Mouse (Mus musculus) MEL (cell line): Measurements from ENCODE around the gene Hps6. TPM values are rescaled to one million over a fixed set of nuclear protein-coding genes. Genes with fewer than 3 reads are reported as not detected.

Source experiments
- DNase-seq: peaks from one replicate; pipeline ENCODE4 v3.0.0; 2011; ENCODE audit warnings: low read depth, low spot score
- H3K27ac ChIP-seq: 2 replicates; pipeline ENCODE4 v1.5.1; 2012; ENCODE audit warnings: low read depth, mild to moderate bottlenecking, control low read depth, low read length, moderate library complexity; ENCODE audit not compliant: control insufficient read depth
- H3K27me3 ChIP-seq, 2 experiments: fragments of 150-350 bp in 1 of 2; sonication (generic) in 1 of 2; 2 replicates each; pipeline ENCODE4 v1.6.1; 2012; ENCODE audit warnings: low read length in 2 of 2, mild to moderate bottlenecking in 2 of 2, improper control_type of control experiment in 1 of 2, moderate library complexity in 1 of 2; ENCODE audit not compliant: insufficient read depth in 2 of 2, control insufficient read depth in 1 of 2
- H3K36me3 ChIP-seq, 2 experiments: 2 replicates each; pipeline ENCODE4 v1.6.1; 2012 to 2014; ENCODE audit warnings: low read length in 2 of 2, improper control_type of control experiment in 1 of 2, inconsistent platforms in 1 of 2, mild to moderate bottlenecking in 1 of 2; ENCODE audit not compliant: insufficient read depth in 2 of 2, control insufficient read depth in 1 of 2
- H3K4me1 ChIP-seq, 2 experiments: fragments of 150-350 bp in 1 of 2; sonication (generic) in 1 of 2; 2 replicates each; pipeline ENCODE4 v1.6.1; 2012; ENCODE audit warnings: low read length in 2 of 2, improper control_type of control experiment in 1 of 2, mild to moderate bottlenecking in 1 of 2; ENCODE audit not compliant: insufficient read depth in 2 of 2, control insufficient read depth in 1 of 2
- H3K4me3 ChIP-seq, 2 experiments: fragments of 150-350 bp in 1 of 2; sonication (generic) in 1 of 2; 2 replicates each; pipeline ENCODE4 v1.5.1; 2012; ENCODE audit warnings: low read depth in 2 of 2, low read length in 2 of 2, mild to moderate bottlenecking in 2 of 2, moderate library complexity in 2 of 2, control low read depth in 1 of 2, improper control_type of control experiment in 1 of 2; ENCODE audit not compliant: control insufficient read depth in 1 of 2, insufficient read depth in 1 of 2
- H3K79me2 ChIP-seq: 2 replicates; pipeline ENCODE4 v1.6.1; 2012; ENCODE audit warnings: mild to moderate bottlenecking, low read length, moderate library complexity; ENCODE audit not compliant: control insufficient read depth, poor library complexity, insufficient read depth
- H3K9ac ChIP-seq: 2 replicates; pipeline ENCODE4 v1.6.1; 2012; ENCODE audit warnings: low read depth, mild to moderate bottlenecking, control low read depth, low read length, moderate library complexity; ENCODE audit not compliant: control insufficient read depth, poor library complexity, severe bottlenecking
- H3K9me3 ChIP-seq: fragments of 150-350 bp; sonication (generic); replicated peaks from 2 replicates; pipeline ENCODE4 v1.6.1; 2012; ENCODE audit warnings: mild to moderate bottlenecking, low read length, improper control_type of control experiment, moderate library complexity; ENCODE audit not compliant: insufficient read depth
- BHLHE40 ChIP-seq: IDR thresholded peaks from 2 replicates; pipeline ENCODE4 v1.6.1; 2012; ENCODE audit warnings: low read depth, mild to moderate bottlenecking, inconsistent platforms, low read length, improper control_type of control experiment, borderline replicate concordance
- CHD2 ChIP-seq: IDR thresholded peaks from 2 replicates; pipeline ENCODE4 v1.6.1; 2011; ENCODE audit warnings: low read length, improper control_type of control experiment
- CTCF ChIP-seq, 3 experiments: IDR thresholded peaks in 2 of 3; conservative IDR thresholded peaks in 1 of 3; 2 replicates each; pipeline ENCODE4 v1.5.1; 2011 to 2012; ENCODE audit warnings: low read length in 3 of 3, low read depth in 2 of 3, mild to moderate bottlenecking in 2 of 3, improper control_type of control experiment in 1 of 3, inconsistent platforms in 1 of 3, mixed read lengths in 1 of 3, moderate library complexity in 1 of 3; ENCODE audit not compliant: control insufficient read depth in 1 of 3, insufficient read depth in 1 of 3, poor library complexity in 1 of 3, severe bottlenecking in 1 of 3
- EP300 ChIP-seq, 2 experiments: IDR thresholded peaks; 2 replicates each; pipeline ENCODE4 v1.6.1; 2011; ENCODE audit warnings: improper control_type of control experiment in 2 of 2, low read length in 2 of 2, low read depth in 1 of 2, mild to moderate bottlenecking in 1 of 2
- HCFC1 ChIP-seq: IDR thresholded peaks from 2 replicates; pipeline ENCODE4 v1.6.1; 2012; ENCODE audit warnings: low read depth, mild to moderate bottlenecking, inconsistent platforms, low read length, improper control_type of control experiment, moderate library complexity
- MAX ChIP-seq: IDR thresholded peaks from 2 replicates; pipeline ENCODE4 v1.6.1; 2011; ENCODE audit warnings: low read length, improper control_type of control experiment
- MXI1 ChIP-seq: IDR thresholded peaks from 2 replicates; pipeline ENCODE4 v1.6.1; 2011; ENCODE audit warnings: mild to moderate bottlenecking, low read depth, low read length, improper control_type of control experiment
- NELFE ChIP-seq: IDR thresholded peaks from 2 replicates; pipeline ENCODE4 v1.6.1; 2011; ENCODE audit warnings: low read depth, low read length, improper control_type of control experiment
- POLR2A ChIP-seq, 2 experiments: IDR thresholded peaks; 2 replicates each; pipeline ENCODE4 v1.6.1; 2011 to 2012; ENCODE audit warnings: low read length in 2 of 2, mild to moderate bottlenecking in 2 of 2, control low read depth in 1 of 2, improper control_type of control experiment in 1 of 2, low read depth in 1 of 2, moderate library complexity in 1 of 2; ENCODE audit not compliant: control insufficient read depth in 1 of 2, insufficient read depth in 1 of 2, poor library complexity in 1 of 2
- POLR2AphosphoS2 ChIP-seq: IDR thresholded peaks from 2 replicates; pipeline ENCODE4 v1.6.1; 2011; ENCODE audit warnings: low read length, improper control_type of control experiment
- POLR2AphosphoS5 ChIP-seq: IDR thresholded peaks from 2 replicates; pipeline ENCODE4 v1.6.1; 2012; ENCODE audit warnings: low read depth, borderline replicate concordance, mild to moderate bottlenecking, inconsistent platforms, low read length, moderate library complexity, mixed read lengths
- RAD21 ChIP-seq: IDR thresholded peaks from 2 replicates; pipeline ENCODE4 v1.6.1; 2011; ENCODE audit warnings: mild to moderate bottlenecking, low read depth, low read length, improper control_type of control experiment
- SMC3 ChIP-seq: IDR thresholded peaks from 2 replicates; pipeline ENCODE4 v1.6.1; 2011; ENCODE audit warnings: low read depth, low read length, improper control_type of control experiment
- TAL1 ChIP-seq: IDR thresholded peaks from 2 replicates; pipeline ENCODE4 v1.6.1; 2012; ENCODE audit warnings: mild to moderate bottlenecking, inconsistent platforms, low read length, moderate library complexity, mixed read lengths
- USF2 ChIP-seq, 2 experiments: IDR thresholded peaks; 2 replicates each; pipeline ENCODE4 v1.6.1; 2011 to 2012; ENCODE audit warnings: improper control_type of control experiment in 2 of 2, low read length in 2 of 2, borderline replicate concordance in 1 of 2, inconsistent platforms in 1 of 2, low read depth in 1 of 2, mild to moderate bottlenecking in 1 of 2; ENCODE audit not compliant: insufficient read depth in 1 of 2
- ZNF384 ChIP-seq: IDR thresholded peaks from 2 replicates; pipeline ENCODE4 v1.6.1; 2012; ENCODE audit warnings: low read depth, mild to moderate bottlenecking, inconsistent platforms, low read length, improper control_type of control experiment
- polyA plus RNA-seq, 2 experiments: library from polyadenylated mRNA; stranded (reverse) in 1 of 2; unstranded in 1 of 2; fragments of >175 nt in 1 of 2; fragments of >200 nt in 1 of 2; gene quantifications; 2 replicates each; pipeline versions ENCODE4 v1.2.1 to v1.2.4; 2012; ENCODE audit warnings: low replicate concordance in 2 of 2, low read depth in 1 of 2; ENCODE audit not compliant: insufficient read length in 2 of 2, insufficient read depth in 1 of 2, missing spikeins in 1 of 2
- total RNA-seq: library from RNA; depleted of rRNA; stranded (reverse); fragments of 300-350 nt; gene quantifications from 2 replicates; pipeline ENCODE4 v1.2.3, GENCODE M21; 2012

The Hps6 gene
- total and polyA plus RNA-seq, 3 experiments, result 11.5 to 13.2 TPM; not detected in 1

GRCm38 (mm10) chr19:46002279-46002678 is 1.0 kb upstream of the Hps6 start:
- Histone ChIP-seq H3K9ac (no peak overlapping the region), H3K79me2 (peaks cover 27% of the 10 kb centered on the region), H3K27me3 (no peaks in the 10 kb centered on the region), H3K9me3 (no peaks in the 10 kb centered on the region), H3K27ac (no peak overlapping the region), H3K4me1 (peaks cover 4 to 19% of the 10 kb centered on the region in 2 experiments), H3K4me3 (no peak overlapping the region), H3K36me3 (peaks cover 0 to 14% of the 10 kb centered on the region in 2 experiments; a peak in 2 of 4 replicates)
- no peak for DNase-seq
- TF ChIP-seq USF2 (IDR thresholded peaks at IDR 0.05; ENCODE audit: borderline replicate concordance in 1 of 2, insufficient read depth in 1 of 2, low read depth in 1 of 2, low read length in 2 of 2) (no peak), MAX (0 out of 2 replicates have a peak, but pooled peaks have one; percentile 29)

GRCm38 (mm10) chr19:46004814-46005466 is 1.6 kb downstream of the Hps6 start:
- Histone ChIP-seq H3K36me3 (peaks cover 0 to 5% of the 10 kb centered on the region in 2 experiments; a peak in 1 of 4 replicates), H3K4me1 (peaks cover 4 to 15% of the 10 kb centered on the region in 2 experiments), H3K27me3 (no peaks in the 10 kb centered on the region), H3K4me3 (no peak overlapping the region), H3K9me3 (no peaks in the 10 kb centered on the region), H3K79me2 (peaks cover 22% of the 10 kb centered on the region), H3K27ac (no peak overlapping the region)
- DNase-seq, result no peak
- no peak for TF ChIP-seq USF2 (IDR thresholded peaks at IDR 0.05; ENCODE audit: borderline replicate concordance in 1 of 2, insufficient read depth in 1 of 2, low read depth in 1 of 2, low read length in 2 of 2)
- TF ChIP-seq, all 39 proteins: peak for 0
- no peak overlapping the region for H3K9ac ChIP-seq

GRCm38 (mm10) chr19:46005680-46006079 is 2.4 kb downstream of the Hps6 start:
- H3K4me3 ChIP-seq, result no peak overlapping the region
- no peak overlapping the region for H3K27ac ChIP-seq
- peaks cover 22% of the 10 kb centered on the region for H3K79me2 ChIP-seq
- no peak overlapping the region for H3K9ac ChIP-seq
- no peaks in the 10 kb centered on the region for H3K27me3 ChIP-seq
- no peak for DNase-seq
- H3K36me3 ChIP-seq, result peaks cover 0 to 5% of the 10 kb centered on the region in 2 experiments; a peak in 1 of 4 replicates
- TF ChIP-seq POLR2A (IDR thresholded peaks at IDR 0.05; ENCODE audit: control insufficient read depth in 1 of 2, insufficient read depth in 1 of 2, low read depth in 1 of 2, low read length in 2 of 2, poor library complexity in 1 of 2) (no peak), POLR2AphosphoS2 (no peak), POLR2AphosphoS5 (no peak), EP300 (IDR thresholded peaks at IDR 0.05; ENCODE audit: low read depth in 1 of 2, low read length in 2 of 2) (no peak), BHLHE40 (no peak), HCFC1 (no peak), NELFE (no peak), TAL1 (no peak), CHD2 (no peak), SMC3 (no peak), MXI1 (no peak), CTCF (IDR thresholded peaks at IDR 0.05 in 2 of 3, conservative IDR thresholded peaks at IDR 0.05 in 1 of 3; ENCODE audit: control insufficient read depth in 1 of 3, insufficient read depth in 1 of 3, low read depth in 2 of 3, low read length in 3 of 3, poor library complexity in 1 of 3, severe bottlenecking in 1 of 3) (no peak), ZNF384 (no peak), RAD21 (no peak)
- H3K4me1 ChIP-seq, result peaks cover 4 to 15% of the 10 kb centered on the region in 2 experiments
- H3K9me3 ChIP-seq, result no peaks in the 10 kb centered on the region
